Mouse (Mus musculus) adipose tissue, adult 10 weeks (tissue): ENCODE data around the gene Rapgef4. TPM values are rescaled to one million over a fixed set of nuclear protein-coding genes. Genes with fewer than 3 reads are reported as not detected.

Source experiments
- polyA plus RNA-seq: library from polyadenylated mRNA; stranded (reverse); fragments of 350-450 nt; fragmentation: Illumina TruSeq; extraction: RNeasy Lipid Tissue Mini Kit (QIAGEN cat#74804); gene quantifications from one replicate; pipeline ENCODE4 v1.2.3, GENCODE M21; 2014; ENCODE audit warnings: low read depth, low replicate concordance

The Rapgef4 gene
- 5.2 TPM for polyA plus RNA-seq

GRCm38 (mm10) chr2:71980771-71981342 is at the start of gene Rapgef4:
Gene Rapgef4 (plus strand): TSS chr2:71981240.

DNA sequence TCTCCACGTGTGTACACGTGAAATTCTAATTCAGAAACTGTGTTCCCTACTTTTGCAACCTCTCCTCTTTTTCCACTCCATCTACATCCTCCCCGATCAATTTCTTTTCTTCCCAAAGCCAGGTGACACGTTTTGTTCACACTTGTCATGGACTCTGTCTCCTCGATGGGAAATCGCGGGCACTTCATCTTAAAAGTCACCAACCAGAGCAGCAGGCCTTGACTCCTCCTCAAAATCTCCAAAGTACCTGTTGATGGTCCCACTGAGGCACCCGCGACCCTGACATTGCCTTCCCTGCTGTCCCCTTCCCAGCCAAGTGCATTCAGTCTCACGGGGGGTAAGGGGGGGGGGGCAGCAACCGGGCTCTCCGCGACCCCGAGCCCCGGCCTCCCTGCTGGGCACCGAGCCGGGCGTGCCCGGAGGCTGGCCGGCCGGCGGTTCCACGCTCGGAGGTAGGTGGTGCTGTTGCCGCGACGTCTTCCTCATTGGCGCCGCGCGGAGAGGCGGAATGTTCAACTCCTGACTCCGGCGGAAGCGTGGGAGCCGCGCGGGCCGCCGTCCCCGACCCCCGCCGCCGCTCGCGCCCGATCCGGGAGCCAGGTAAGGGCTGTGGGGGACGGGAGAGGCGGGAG is 304.3 kb downstream of the Rapgef4 start, which contains the start of gene Map3k20:
Map3k20 (plus strand) TSS at position 382 of the 632 bp plus-strand sequence.

Other genes with a start within 250 kb of the Rapgef4 start
- gene Itga6, start 235.6 kb upstream of the Rapgef4 start, polyA plus RNA-seq: 64.0 TPM
- 55.7 TPM for gene Pdk1, start 108.0 kb upstream of the Rapgef4 start, polyA plus RNA-seq